Mouse (Mus musculus) brain, embryonic 14.5 days (tissue): ENCODE results near the gene Slc30a3.

Experiments
- CTCF ChIP-seq: fragments of 200-500 bp; IDR thresholded peaks from 2 replicates; pipeline ENCODE4 v1.5.1; 2012; ENCODE audit warnings: inconsistent platforms, mild to moderate bottlenecking, moderate library complexity, borderline replicate concordance; ENCODE audit not compliant: insufficient read depth, insufficient read length; ENCODE audit errors: extremely low read depth
- POLR2A ChIP-seq: fragments of 200-500 bp; IDR thresholded peaks from 2 replicates; pipeline ENCODE4 v1.6.1; 2012; ENCODE audit warnings: mild to moderate bottlenecking, inconsistent platforms, borderline replicate concordance; ENCODE audit not compliant: poor library complexity, insufficient read depth, insufficient read length, severe bottlenecking; ENCODE audit errors: extremely low read depth

DNA sequence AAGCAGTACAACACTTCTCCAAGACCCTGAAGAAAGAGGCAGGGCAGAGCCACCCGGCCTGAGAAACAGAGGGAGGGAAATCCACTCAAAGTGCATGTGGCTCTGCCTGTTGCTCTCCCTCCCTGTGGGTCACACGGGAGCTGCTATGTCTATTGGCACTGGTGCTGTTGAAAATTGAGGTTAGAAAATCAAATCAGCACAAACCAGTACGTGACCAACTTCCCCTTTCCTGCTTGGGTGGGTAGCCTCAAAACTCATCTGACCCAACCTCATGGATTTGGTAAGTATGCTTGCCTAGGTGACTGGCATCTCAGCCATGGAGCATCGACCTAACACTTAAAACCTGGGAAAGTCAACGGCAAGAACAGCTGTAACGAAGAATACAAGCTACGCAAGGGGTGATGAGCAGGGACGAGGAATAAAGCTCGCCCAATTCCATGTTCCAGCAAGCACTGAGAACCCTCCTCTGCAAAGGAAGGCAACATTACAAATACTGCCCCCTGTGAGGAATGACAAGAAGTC, 2.2 kb downstream of the Slc30a3 start, which contains the start of gene Dnajc5g:
- TF ChIP-seq POLR2A (no peak), CTCF (no peak)
